Mouse (Mus musculus) adrenal gland, postnatal 4 days (tissue): Measurements from ENCODE around the gene Klhl42. TPM values are rescaled to one million over a fixed set of nuclear protein-coding genes. Genes with fewer than 3 reads are reported as not detected.

Experiments used
- DNase-seq, 2 experiments: peaks; one replicate each; pipeline ENCODE4 v3.0.0; 2021 to 2022; ENCODE audit warnings: low spot score in 2 of 2, mixed read lengths in 2 of 2
- long read RNA-seq, 2 experiments: library from polyadenylated mRNA; stranded (forward); transcript quantifications; one replicate each; pipeline ENCODE4 v2.0.0; 2021
- total RNA-seq, 2 experiments: library from RNA; stranded (reverse); gene quantifications; 2 replicates each; pipeline ENCODE4 v1.2.3; 2021

Gene Klhl42
- 10 to 100 TPM; 26.6 to 27.2 TPM for total RNA-seq
- long read RNA-seq, experiment 1, full-length matches to known transcripts, result 12 of 17 reads
- long read RNA-seq, experiment 1, partial matches to known transcripts, result 0 of 17 reads
- long read RNA-seq, experiment 1, other reads (novel, unspliced or antisense), result 5 of 17 reads
- long read RNA-seq, experiment 2, full-length matches to known transcripts, result 12 of 15 reads
- long read RNA-seq, experiment 2, partial matches to known transcripts, result 0 of 15 reads
- long read RNA-seq, experiment 2, other reads (novel, unspliced or antisense), result 3 of 15 reads

DNA sequence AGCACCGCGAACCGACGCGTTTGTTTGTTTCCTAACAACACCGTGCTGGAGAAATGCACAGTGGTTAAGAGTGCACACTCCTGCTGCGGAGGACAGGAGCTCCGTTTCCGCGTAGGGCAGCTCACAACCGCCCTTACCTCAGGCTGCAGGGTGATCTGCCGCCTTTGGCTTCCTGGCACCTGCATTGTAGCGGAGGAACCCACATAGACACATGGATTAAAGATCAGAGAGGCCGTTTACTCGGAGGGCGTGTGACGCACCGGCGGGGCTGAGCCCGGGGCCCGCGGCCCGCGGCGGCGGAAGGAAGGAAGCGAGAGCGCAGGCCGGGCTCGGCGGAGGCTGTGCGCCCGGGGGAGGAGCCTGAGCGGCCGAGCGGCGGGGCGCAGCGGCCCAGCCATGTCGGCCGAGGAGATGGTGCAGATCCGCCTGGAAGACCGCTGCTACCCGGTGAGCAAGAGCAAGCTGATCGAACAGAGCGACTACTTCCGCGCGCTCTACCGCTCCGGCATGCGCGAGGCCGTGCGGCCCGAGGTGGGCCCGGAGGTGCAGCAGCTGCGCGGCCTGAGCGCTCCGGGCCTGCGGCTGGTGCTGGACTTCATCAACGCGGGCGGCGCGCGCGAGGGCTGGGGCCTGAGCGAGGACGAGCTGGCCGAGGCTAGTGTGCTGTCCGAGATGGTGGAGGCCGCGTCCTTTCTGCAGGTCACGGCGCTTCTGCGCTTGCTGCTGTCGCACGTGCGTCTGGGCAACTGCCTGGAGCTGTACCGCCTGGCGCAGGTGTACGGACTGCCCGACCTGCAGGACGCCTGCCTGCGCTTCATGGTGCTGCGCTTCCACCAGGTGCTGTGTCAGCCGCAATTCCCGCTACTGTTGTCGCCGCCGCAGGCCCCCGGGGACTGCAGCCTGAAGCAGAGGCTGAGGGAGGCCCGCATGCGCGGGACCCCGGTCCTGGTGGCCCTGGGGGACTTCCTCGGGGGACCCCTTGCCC, at the start of gene Klhl42:
Gene Klhl42 (plus strand): TSS at position 244 of the 985 bp plus-strand sequence.
- peak; percentile 48 to 65 for DNase-seq

DNA sequence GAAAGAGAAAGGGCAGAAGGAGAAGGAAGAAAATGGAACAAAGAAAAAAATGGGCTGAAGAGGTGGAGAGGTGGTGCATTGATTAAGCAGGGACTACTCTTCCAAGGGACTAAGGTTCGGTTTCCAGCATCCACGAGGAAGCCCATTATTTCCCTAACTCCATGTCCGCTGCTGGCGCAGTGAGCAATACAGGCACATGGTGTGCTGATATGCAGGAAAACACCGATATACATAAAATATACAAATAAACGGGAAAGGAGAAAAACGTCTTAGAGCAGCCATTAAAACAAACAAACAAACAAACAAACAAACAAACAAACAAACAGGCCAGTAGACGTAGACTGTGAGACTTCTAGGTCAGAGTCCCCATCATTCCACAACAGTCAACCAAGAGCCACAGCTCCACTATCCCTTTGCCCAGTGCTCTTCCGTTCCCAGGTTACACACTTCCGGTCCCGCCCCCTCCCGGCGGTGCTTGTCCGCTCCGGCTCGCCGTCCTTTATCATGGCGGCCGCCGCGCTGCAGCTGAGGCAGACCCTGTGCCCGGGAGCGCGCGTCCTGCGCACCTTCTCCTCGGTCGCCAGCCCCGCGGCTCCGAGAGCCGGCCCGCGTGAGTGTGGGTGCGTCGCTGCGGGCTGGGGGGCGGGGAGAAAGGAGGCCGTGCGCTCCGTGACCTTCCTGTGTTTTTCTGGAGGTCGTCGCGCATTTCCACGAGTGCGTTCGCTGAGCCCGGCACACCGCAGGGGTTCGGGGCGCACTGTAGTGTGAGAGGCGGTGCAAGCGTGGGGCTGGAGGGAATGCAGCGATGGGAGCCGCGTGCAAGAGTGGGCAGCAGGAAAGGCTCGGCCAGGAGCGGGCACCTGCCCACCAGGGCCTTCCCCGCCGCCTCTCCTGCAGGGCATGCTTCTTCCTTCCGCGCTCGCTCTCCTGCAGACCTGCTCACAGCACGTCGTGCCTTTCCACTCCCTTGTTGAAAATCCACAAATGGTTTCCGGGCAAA, 48.6 kb upstream of the Klhl42 start, which contains the start of gene Mrps35:
Gene Mrps35 (plus strand): TSS at position 474 of the 1,000 bp plus-strand sequence.
- DNase-seq, result peak; percentile 84 to 86

DNA sequence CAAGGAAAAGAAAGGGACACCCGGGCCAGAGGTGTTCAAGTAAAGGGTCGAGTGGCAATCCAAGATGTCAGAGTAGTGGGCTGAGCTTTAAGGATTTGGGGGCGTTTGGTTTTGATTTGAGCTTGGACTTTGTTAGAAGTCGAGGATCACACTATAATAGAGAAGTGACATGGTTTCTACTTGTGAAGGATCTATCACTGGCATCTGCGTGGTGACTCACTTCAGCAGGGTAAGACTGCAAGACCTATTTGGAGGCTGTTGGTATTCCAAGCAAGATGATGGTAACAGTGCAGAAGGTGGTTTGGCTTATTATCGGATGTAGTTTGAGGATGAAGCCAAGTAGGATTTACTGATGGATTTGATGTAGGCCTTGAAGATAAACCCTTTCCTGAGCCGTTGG, 47.5 kb upstream of the Klhl42 start:
- DNase-seq, result no peak

DNA sequence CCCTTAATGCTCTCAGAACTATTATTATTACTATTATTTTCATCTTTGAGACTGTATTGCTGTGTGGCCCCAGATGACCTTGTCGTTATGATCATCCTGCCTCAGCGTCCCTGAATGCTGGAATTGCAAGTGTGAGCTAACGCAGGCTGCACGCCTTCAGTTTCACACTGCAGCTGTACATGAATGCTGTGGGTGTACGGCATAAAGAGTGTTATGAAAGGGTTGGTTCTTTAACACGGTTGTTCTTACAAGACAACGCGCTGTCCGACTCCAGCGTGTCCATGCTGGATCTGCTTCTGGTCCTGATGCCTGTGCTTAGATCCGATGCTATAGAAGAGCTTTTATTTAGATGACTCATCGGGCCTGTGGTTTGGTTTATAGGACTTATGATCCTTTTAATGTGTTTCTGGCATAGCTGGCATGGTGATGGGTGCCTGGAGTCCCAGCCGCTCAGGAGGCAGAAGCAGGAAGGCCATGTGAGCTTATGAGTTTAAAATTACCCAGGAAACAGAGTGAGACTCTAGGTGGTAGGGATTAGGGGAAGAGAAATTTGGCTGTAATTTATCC, 41.9 kb upstream of the Klhl42 start:
- no peak for DNase-seq

DNA sequence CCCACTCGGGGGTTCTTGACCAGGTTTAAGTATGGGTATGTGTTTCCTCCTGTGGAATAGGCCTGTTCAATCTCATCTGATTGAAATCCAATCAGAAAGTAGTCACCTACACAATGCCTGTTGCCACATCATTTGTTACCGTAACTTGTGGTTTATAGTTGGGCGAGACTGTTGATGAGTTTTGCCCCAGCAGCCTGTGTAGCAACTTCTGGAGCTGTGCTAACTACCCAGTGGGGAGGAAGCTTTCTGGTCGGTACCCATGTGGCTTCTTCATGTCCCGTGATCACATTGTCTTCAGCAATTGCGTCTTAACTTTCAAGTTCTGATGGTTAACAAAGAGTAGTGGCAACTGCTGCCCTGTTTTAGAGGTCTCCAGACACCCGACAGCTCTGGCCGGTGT, 39.5 kb upstream of the Klhl42 start:
- no peak for DNase-seq

DNA sequence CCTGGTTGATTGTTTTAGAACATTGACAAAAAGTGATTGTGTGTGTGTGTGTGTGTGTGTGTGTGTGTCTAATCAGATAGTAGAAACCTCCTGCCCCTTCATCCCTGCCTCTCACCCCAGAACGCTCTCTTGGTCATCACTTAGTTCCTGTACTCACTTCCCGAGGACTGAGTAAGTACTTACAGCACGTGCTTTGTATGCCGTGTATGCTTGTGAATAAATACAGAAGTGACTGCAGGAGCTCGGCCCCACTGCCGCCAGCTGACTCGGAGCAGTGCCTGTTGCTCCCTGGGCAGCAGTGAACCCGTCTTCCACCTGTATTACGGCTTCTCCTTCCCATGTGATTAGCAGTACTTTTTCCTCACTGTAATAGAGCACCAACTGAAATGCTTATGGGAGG, 38.7 kb upstream of the Klhl42 start:
- no peak for DNase-seq

DNA sequence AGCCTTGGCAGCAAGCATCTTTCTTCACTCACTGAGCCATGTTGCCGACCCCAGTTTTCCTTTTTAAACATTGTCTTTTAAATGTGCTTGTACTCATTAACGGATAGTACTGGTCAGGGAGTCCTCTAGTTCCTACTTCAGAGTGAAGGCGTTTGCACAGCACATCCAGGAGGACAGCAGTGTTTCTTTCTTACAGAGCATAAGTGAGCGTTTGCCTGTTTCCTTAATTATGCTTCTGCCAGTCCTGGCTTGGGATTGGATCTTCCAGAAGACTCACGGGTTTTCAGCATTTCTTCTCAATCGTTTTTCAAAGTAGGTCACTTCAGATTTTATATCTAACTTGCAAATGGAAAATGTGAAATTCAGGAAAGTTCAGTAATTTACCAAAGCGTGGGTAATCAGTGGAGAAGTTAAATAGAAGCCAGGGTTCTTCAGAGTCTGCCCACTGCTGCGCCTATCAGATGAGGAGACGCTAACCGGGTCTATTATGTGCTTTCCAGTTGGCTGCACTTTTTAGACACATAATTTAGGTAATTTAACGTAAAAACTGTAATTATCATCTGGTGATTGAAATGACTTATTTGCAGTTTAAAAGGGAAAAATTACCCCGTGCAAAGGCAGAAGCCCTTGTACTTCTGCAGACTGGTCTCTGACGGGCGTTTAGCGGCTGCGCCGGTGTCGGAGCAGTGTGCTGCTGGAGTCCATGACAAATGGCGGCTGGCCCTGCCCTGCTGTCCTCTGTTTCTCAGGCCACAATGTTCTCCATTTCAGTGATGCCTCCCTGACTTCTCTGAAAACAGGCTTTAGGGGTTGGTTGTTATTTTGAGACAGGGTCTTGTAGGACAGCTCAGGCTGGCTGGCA, 37.2 kb upstream of the Klhl42 start:
- no peak for DNase-seq

DNA sequence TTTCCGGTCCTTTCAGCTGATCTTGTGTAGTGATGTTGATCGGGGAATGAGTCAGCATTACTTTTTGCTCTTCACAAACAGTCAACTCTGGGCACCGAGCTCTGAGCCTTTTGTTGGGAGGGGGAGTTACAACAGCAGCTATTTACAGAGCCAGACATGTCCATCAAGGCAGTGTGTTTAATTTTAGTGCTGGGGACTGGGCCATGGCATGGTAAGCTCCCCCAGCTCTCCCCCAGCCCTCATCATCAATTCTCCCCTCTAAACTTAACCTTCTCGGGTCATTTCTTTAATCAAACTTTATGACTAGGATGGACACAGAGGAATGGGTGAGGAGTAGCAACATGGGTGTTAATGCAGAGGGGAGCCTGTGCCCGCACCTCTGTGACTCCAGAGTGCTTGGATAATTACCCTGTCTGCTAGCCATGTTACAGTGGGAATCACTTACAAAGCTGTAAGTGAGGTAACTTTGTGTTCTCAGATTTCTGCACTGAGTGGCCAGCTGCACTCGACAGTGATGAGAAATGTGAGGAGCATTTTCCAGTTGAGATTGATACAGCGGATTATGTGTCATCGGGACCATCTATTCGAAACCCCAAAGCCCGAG, 35.7 kb upstream of the Klhl42 start:
- no peak for DNase-seq

DNA sequence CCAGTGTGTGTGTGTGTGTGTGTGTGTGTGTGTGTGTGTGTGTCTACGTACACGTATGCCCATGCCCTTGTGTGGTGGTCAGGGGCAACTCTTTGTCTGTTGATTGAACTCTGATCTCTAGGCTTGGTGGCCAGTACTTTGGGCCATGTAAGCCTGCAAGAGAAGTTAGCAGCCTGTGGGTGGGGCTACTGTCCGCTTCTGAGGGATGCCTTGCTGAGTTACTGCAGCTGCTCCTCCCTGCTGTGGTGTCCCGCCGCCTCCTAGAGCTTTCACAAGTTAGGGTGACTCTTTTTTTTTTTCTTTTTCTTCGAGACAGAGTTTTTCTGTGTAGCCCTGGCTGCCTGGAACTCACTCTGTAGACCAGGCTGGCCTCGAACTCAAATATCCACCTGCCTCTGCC, 31.9 kb upstream of the Klhl42 start:
- no peak for DNase-seq

DNA sequence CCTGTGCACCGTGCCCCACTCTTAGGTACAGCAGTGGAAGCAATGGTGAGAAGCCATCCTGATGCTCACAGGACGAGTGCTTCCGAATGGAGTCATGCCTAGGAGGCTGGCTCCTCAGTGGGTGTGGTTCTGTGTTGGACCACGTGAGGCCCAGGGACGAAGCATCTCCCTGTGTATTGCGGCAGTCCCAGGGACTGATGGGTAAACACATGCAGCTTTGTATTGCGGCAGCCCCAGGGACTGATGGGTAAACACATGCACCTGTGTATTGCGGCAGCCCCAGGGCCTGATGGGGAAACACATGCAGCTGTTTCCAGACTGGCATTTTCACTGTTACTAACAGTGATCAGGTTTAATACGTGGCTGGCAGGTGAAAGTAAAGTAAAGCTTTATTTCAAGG, 29.5 kb upstream of the Klhl42 start:
- DNase-seq, result no peak

DNA sequence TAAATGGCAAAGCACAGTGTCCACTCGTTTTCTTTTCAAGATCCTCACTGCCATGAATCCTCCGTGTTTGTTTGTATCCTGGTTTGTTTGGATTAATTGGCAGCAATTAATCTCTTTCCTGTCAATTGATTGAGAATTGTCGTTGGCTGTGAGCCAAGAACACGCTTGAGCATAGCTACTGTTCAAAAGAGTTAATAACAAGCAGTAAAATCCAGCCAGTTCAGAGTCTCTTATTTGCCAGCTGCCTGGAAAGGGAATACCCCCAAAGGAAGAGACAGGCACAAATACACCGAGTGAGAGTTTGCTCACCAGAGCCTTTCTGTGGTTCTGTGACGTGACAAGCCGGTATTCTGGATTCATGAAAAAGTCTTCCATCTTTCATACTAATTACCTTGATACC, 29.1 kb upstream of the Klhl42 start:
- DNase-seq, result no peak

DNA sequence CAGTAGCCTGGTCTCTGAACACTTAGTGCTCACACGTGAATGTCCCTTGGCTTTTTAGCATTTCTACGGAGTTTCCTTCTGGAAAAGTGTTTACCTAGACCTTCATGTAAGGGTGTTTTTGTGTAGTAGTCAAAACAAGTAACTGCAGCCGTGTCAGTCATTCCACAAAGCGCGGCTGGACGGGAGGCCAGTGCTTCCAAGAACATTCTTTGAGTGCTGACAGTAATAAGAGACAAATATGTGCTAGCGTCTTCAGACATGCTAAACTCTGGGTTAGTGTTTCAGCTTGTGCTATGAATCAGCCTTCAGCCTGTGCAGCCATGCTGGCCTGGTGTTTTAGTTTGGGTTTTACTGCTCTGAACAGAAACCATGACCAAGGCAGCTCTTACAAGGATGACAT, 28.5 kb upstream of the Klhl42 start:
- no peak for DNase-seq

DNA sequence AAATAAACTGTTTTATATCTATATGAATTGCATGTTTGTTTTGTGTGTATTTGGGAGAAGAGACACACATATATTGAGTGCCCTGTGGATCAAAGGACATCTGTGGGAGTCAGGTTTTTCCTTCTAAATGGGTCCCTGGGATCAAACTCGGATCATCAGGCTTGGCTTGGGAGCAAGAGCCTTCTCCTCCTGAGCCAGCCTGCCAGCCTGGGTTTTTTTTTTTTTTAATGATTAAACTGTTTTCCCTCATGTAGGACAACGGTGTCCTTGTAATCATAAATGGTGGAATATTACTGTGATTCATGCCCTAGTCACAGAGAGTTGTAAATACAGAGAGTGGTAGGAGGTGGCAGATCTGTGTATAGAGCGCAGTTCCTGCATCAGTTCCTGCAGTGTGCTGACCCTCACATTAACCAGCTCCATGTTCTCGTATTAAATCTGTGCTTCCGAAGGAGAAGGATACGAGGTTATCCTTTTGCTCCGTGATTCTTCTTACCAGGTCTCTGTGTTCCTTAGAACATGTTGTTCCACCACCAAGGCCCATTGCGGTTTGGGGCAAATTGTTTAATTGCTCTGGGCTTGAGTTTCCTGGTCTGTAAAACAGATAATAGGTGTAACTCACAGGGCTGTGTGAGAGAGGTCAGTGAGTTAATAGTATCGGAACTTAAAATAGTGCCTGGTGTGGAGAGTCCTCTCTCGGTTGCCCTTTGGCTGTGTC, 26.8 kb upstream of the Klhl42 start:
- no peak for DNase-seq

DNA sequence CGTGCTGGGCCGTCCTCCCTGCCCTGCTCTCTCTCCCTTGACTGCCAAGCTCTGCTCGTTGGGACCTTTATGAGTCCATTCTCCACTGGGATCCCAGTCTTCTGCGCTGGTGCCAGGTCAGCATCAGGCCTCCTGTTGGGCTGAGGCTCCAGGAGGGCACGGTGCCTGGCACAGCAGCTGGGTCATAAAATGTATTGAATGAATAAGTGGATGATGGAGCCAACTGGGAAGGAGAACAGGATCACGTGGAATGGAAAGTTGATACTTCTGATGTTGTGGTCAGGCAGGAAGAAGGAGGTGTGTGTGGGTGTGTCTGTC, 26.3 kb upstream of the Klhl42 start:
- no peak for DNase-seq

DNA sequence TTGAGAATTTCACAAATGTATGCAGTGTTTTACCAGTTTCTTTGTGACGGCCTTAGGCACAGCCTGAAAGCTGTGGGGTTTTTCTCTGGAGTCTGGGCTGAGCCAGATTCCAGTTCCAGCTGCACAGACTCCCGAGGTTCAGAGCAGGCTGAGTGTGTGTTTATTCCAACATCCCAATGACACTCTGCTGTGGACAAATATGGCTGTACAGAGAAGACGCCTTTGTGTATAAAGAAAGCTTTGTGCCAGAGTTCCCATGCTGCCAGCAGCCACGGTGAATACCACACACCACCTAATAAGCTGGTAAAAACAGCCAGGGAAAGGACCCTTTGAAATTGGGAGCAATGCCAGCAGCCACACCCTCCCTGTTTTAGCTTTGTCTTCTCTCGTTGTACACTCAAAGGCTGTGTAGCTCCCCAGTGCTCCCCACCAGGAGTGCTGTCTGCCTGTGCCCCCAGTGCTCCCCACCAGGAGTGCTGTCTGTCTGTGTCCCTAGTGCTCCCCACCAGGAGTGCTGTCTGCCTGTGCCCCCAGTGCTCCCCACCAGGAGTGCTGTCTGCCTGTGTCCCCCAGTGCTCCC, 15.3 kb upstream of the Klhl42 start:
- DNase-seq, result no peak

DNA sequence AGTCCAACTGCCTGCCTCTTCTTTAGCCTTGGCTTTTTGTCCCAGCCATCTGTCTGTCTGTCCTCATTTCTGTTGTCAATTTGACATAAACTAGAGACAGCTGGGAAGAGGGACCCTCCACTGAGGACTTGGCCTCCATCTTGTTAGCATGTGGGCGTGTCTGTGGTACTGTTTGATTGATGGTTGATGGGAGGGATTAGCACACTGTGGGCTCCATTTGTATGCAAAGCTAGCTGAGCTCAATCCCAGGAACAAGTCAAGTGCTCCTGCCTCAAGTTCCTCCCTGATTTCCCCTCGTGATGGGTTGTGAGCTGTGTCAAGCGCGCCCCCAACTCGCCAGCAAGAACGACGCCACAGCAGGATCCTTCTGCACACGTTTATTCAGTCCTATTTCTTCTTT, 14.3 kb upstream of the Klhl42 start:
- DNase-seq, result no peak

DNA sequence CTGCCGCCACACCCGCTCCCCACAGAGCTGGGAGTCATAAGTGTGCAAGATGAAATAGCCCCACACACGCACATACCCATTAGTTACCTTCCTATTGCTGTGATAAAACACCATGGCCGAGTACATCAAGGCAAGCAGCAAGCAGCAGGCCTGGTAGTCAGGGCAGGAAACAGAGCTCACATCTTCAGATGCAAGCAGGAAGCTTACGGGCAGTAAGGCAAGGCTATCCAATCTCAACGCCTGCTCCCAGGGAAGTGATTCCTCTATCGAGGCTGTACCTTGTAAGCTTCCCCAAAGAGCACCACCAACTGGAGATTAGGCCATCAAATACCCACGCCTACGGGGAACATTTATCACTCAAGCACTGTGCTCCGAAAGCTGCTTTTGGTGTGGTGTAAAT, 11.3 kb upstream of the Klhl42 start:
- DNase-seq, result no peak

DNA sequence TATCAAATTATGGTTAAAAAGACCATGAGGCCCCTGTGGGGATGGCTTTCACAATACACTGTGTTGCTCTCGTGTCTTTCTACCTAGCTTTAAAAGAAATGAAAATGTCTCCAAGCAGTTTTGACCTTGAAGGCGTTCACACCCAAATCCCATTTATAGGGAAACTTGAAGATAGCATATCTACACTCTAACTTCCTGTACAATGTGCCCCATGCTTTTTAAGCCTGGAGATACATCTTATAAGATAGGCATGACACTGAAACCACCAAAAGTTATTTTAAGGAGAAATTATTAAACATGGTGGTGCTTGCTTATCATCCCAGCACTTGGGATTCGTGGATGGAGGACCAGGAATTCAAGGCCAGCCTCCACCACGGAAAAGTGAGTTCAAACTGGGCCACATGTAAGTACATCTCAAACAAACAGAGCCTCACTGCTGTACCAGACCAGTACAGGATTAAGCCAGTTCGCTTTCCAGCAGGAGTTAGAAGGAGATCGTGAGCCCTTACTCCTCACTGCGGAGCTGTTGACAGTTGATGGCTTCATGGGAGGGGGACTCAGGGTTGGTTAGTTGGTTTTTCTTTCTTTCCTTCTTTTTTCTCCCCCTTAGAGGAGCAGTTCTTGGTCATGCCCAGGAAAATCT, 5.7 kb upstream of the Klhl42 start:
- no peak for DNase-seq
